Mouse (Mus musculus) heart, adult 2 months (tissue): ENCODE data around the gene Ntmt1.

ENCODE experiments used
- CTCF ChIP-seq: fragments of 200-600 bp; IDR thresholded peaks from 2 replicates; pipeline ENCODE4 v1.8.1; 2022; ENCODE audit warnings: antibody characterized with exemption, mild to moderate bottlenecking, moderate library complexity
- EP300 ChIP-seq: fragments of 200-500 bp; IDR thresholded peaks from 2 replicates; pipeline ENCODE4 v1.6.1; 2011; ENCODE audit warnings: low read depth, low read length, control low read depth; ENCODE audit not compliant: insufficient read depth
- POLR2A ChIP-seq: fragments of 200-500 bp; IDR thresholded peaks from 2 replicates; pipeline ENCODE4 v1.6.1; 2011; ENCODE audit warnings: mild to moderate bottlenecking, low read depth, low read length, control low read depth; ENCODE audit not compliant: insufficient read depth

- TF ChIP-seq CTCF (no peak), POLR2A (no peak), EP300 (no peak)
Observed at GRCm38 (mm10) chr2:30834373-30835022, 26.9 kb downstream of the Ntmt1 start, which contains the start of gene Prrx2.
